Mouse (Mus musculus): ENCODE measurements at regions not wholly inside any gene's neighbourhood (a gene's known extent, or its start where the extent isn't known, plus 50 kb on each side); places are given as distances from the start of the nearest gene placed in this dataset.

GRCm38 (mm10) chr19:14806787-14807186, 208.9 kb upstream of the Tle4 start:
- no peak for TF ChIP-seq POLR2A (IDR thresholded peaks at IDR 0.05; ENCODE audit: low read depth, low read length)
- TF ChIP-seq CTCF (IDR thresholded peaks at IDR 0.05; ENCODE audit: extremely low read depth, insufficient read length, insufficient replicate concordance, low read depth, low read length), result no peak
